Mouse (Mus musculus) lung, adult 18-20 months (tissue): ENCODE results near the gene Slc41a3.

ENCODE experiments used
- DNase-seq, 2 experiments: peaks; one replicate each; pipeline ENCODE4 v3.0.0; 2022; ENCODE audit warnings: mixed read lengths in 2 of 2

The Slc41a3 gene

GRCm38 (mm10) chr6:90688003-90688402 is 83.5 kb downstream of the Slc41a3 start:
- DNase-seq, result no peak

GRCm38 (mm10) chr6:90688742-90689141 is 84.2 kb downstream of the Slc41a3 start:
- no peak for DNase-seq

GRCm38 (mm10) chr6:90689500-90689899 is 85.0 kb downstream of the Slc41a3 start:
- DNase-seq, result no peak

- no peak for DNase-seq
These were observed 87.4 kb downstream of the Slc41a3 start for GRCm38 (mm10) chr6:90691935-90692334.

- DNase-seq, result no peak
These were observed 87.9 kb downstream of the Slc41a3 start for GRCm38 (mm10) chr6:90692404-90692803.

GRCm38 (mm10) chr6:90695754-90696153 is 91.2 kb downstream of the Slc41a3 start:
- DNase-seq, result no peak
